Mouse (Mus musculus): ENCODE measurements around the gene Pltp. TPM values are rescaled to one million over a fixed set of nuclear protein-coding genes. Genes with fewer than 3 reads are reported as not detected.

The Pltp gene
- polyA plus RNA-seq, 1 experiment from 2014 or later = 286 TPM

- H3K36me3 ChIP-seq (ENCODE audit: insufficient read depth, low read length) = peaks cover 15% of the 10 kb centered on the region
- WGBS = 41% methylated on average over 8 of the region's 8 CpGs
- TF ChIP-seq CTCF (IDR thresholded peaks at IDR 0.05) (no peak; the same call in 1 of the 2 replicates), EP300 (IDR thresholded peaks at IDR 0.05) (no peak)
- H3K4me2 ChIP-seq (replicated peaks; ENCODE audit: low read depth, low read length) = peak overlapping the region; percentile 83
- no peaks in the 10 kb centered on the region for H3K27me3 ChIP-seq (replicated peaks; ENCODE audit: insufficient read depth, low read length)
- H3K9ac ChIP-seq (replicated peaks; ENCODE audit: low read depth) = 0 out of 2 replicates have a peak overlapping the region, but pooled peaks have one; percentile 51
- no peak overlapping the region for H3K27ac ChIP-seq (ENCODE audit: low read length)
- H3K9me3 ChIP-seq (ENCODE audit: low read length) = no peaks in the 10 kb centered on the region
- ATAC-seq (0 out of 2 replicates have a peak, but pooled peaks have one; percentile 8), DNase-seq (ENCODE audit: low spot score) (no peak)
- H3K4me3 ChIP-seq (ENCODE audit: low read depth, low read length) = peak overlapping the region; percentile 55
- peaks cover 12% of the 10 kb centered on the region for H3K4me1 ChIP-seq (ENCODE audit: insufficient read depth, low read depth, low read length)
Observed at GRCm38 (mm10) chr2:164834531-164834930, 23.0 kb downstream of the Pltp start.

DNA sequence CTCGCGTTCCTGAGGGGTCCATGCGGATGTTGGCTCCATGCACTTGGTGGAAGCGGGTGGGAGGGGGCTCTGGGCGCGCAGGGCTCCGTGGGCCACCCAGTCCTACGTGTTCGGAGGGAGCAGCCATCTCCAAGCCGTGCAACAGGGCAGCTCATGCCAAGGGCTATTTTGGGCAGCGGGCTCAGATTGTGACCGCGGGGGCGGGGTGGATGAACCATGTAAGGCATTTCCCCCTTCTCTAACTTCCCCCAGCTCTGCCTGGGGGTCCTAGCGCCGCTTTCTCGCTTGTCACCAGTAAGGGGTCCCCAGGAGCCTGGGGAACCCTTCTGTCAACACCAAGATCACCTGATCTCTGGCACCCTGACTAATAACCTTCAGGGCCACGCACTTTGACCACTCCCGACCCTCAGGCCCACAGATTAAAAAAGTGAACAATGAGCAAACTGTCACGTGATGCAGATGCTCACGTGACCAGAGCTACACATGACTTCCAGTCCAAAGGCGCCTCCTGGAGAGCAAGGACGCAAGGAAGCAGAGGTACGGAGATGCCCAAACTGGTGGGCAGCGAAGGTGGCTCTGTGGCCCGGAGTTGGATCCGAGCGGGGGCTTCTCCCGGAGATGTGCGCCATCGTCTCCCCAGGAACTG lies 24.1 kb downstream of the Pltp start, which contains the start of gene Neurl2:
Gene Neurl2 (minus strand): TSS at position 143 of the 646 bp plus-strand sequence.
- Histone ChIP-seq H3K4me3 (ENCODE audit: low read depth, low read length) (peak within 1 kb of the TSS; percentile 55), H3K27me3 (replicated peaks; ENCODE audit: insufficient read depth, low read length) (no peaks in the 10 kb centered on the region), H3K4me2 (replicated peaks; ENCODE audit: low read depth, low read length) (peak within 1 kb of the TSS; percentile 83), H3K36me3 (ENCODE audit: insufficient read depth, low read length) (peaks cover 6% of the 10 kb centered on the region; the same call in 1 of the 2 replicates), H3K4me1 (ENCODE audit: insufficient read depth, low read depth, low read length) (peaks cover 12% of the 10 kb centered on the region), H3K9ac (replicated peaks; ENCODE audit: low read depth) (peak within 1 kb of the TSS; percentile 51), H3K9me3 (ENCODE audit: low read length) (no peaks in the 10 kb centered on the region), H3K27ac (ENCODE audit: low read length) (peak within 1 kb of the TSS; percentile 89)
- peak; percentile 94 for DNase-seq (ENCODE audit: low spot score)
- TF ChIP-seq EP300 (IDR thresholded peaks at IDR 0.05) = peak; percentile 60
- peak; percentile 53 for TF ChIP-seq CTCF (IDR thresholded peaks at IDR 0.05)
- ATAC-seq = peak; percentile 79
- WGBS = under 1% methylated on average over 31 of the region's 31 CpGs

DNA sequence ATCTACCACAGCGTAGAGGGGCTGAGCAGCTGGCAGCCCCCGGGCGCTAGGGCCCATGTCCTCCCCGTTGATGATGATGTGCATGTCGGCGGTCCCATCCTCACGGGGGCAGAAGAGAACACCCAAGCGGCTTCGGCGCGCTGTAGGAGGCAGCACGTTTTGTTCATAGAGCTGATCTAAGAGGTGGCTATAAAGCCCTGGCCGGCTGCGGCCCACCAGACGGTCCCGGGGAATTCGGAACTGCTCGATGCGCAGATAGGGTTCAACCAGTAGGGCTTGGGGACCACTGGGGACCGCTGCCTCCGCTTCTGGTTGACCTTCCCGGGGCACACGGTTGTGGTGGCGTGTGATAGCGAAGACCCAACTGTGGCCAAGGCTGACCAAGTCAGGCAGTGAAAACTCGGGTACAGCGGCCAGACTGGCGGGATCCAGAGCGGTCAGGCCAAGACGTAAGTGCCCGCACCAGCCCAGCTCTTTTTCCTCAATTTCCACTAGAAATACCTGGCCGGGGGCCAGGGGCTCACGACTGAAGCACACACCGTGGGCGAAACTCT lies 24.7 kb downstream of the Pltp start, which contains the start of gene Ctsa:
Gene Ctsa (plus strand): TSS at position 126 of the 554 bp plus-strand sequence.
- DNase-seq (ENCODE audit: low spot score) = peak; percentile 82
- peak within 1 kb of the TSS; percentile 55 for H3K4me3 ChIP-seq (ENCODE audit: low read depth, low read length)

GRCm38 (mm10) chr2:164832032-164832747 lies 25.3 kb downstream of the Pltp start:
- Histone ChIP-seq H3K4me1 (ENCODE audit: insufficient read depth, low read depth, low read length) (peaks cover 12% of the 10 kb centered on the region), H3K36me3 (ENCODE audit: insufficient read depth, low read length) (no peaks in the 10 kb centered on the region; the same call in 1 of the 2 replicates), H3K9me3 (ENCODE audit: low read length) (no peaks in the 10 kb centered on the region), H3K9ac (replicated peaks; ENCODE audit: low read depth) (peak overlapping the region; percentile 51; the same call in 1 of the 2 replicates), H3K4me2 (replicated peaks; ENCODE audit: low read depth, low read length) (peak overlapping the region; percentile 83), H3K27ac (ENCODE audit: low read length) (no peak overlapping the region), H3K4me3 (ENCODE audit: low read depth, low read length) (peak overlapping the region; percentile 55), H3K27me3 (replicated peaks; ENCODE audit: insufficient read depth, low read length) (no peaks in the 10 kb centered on the region)
- no peak for DNase-seq (ENCODE audit: low spot score)
- WGBS = 62% methylated on average over 16 of the region's 16 CpGs
- TF ChIP-seq CTCF (IDR thresholded peaks at IDR 0.05) (no peak), EP300 (IDR thresholded peaks at IDR 0.05) (no peak)
- no peak for ATAC-seq

More for the DNA sequence above, 24.7 kb downstream of the Pltp start, which contains the start of gene Ctsa:
- TF ChIP-seq CTCF (IDR thresholded peaks at IDR 0.05) (peak; percentile 83), EP300 (IDR thresholded peaks at IDR 0.05) (no peak)
- peak; percentile 76 for ATAC-seq
- Histone ChIP-seq H3K9me3 (ENCODE audit: low read length) (no peaks in the 10 kb centered on the region), H3K27me3 (replicated peaks; ENCODE audit: insufficient read depth, low read length) (no peaks in the 10 kb centered on the region), H3K36me3 (ENCODE audit: insufficient read depth, low read length) (peaks cover under 1% of the 10 kb centered on the region; the same call in 1 of the 2 replicates), H3K4me1 (ENCODE audit: insufficient read depth, low read depth, low read length) (peaks cover 12% of the 10 kb centered on the region), H3K27ac (ENCODE audit: low read length) (peak within 1 kb of the TSS; percentile 89), H3K9ac (replicated peaks; ENCODE audit: low read depth) (peak within 1 kb of the TSS; percentile 51), H3K4me2 (replicated peaks; ENCODE audit: low read depth, low read length) (peak within 1 kb of the TSS; percentile 83)
- WGBS = under 1% methylated on average over 35 of the region's 35 CpGs

GRCm38 (mm10) chr2:164831029-164831428 lies 26.5 kb downstream of the Pltp start:
- Histone ChIP-seq H3K4me1 (ENCODE audit: insufficient read depth, low read depth, low read length) (peaks cover 12% of the 10 kb centered on the region), H3K9ac (replicated peaks; ENCODE audit: low read depth) (no peak overlapping the region), H3K4me2 (replicated peaks; ENCODE audit: low read depth, low read length) (no peak overlapping the region), H3K27me3 (replicated peaks; ENCODE audit: insufficient read depth, low read length) (no peaks in the 10 kb centered on the region), H3K4me3 (ENCODE audit: low read depth, low read length) (no peak overlapping the region), H3K27ac (ENCODE audit: low read length) (no peak overlapping the region), H3K36me3 (ENCODE audit: insufficient read depth, low read length) (peaks cover 4% of the 10 kb centered on the region; the same call in 1 of the 2 replicates), H3K9me3 (ENCODE audit: low read length) (no peaks in the 10 kb centered on the region)
- ATAC-seq = no peak
- no peak for TF ChIP-seq CTCF (IDR thresholded peaks at IDR 0.05)
- TF ChIP-seq EP300 (IDR thresholded peaks at IDR 0.05) = no peak
- WGBS = 84% methylated on average over 10 of the region's 10 CpGs
- DNase-seq (ENCODE audit: low spot score) = no peak

DNA sequence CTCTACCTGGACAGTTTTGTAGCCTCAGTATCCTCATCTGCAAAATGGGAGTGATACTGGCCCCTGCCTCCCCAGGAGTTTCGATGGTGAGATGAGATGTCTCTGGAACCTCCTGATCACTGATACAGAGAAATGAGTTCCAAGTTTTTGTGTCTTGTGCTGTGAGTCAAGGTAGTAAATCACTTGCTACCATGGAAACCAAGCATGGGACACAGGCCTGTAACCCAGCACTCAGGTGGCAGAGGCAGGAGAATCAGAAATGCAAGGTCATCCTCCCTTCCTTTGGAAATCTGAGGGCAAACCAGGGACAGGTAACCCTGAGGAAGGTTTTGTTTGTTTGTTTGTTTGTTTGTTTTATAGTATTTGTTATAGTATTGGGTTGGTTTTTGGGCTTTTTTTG lies 28.4 kb downstream of the Pltp start:
- Histone ChIP-seq H3K4me3 (ENCODE audit: low read depth, low read length) (no peak overlapping the region), H3K9ac (replicated peaks; ENCODE audit: low read depth) (no peak overlapping the region), H3K27me3 (replicated peaks; ENCODE audit: insufficient read depth, low read length) (no peaks in the 10 kb centered on the region), H3K27ac (ENCODE audit: low read length) (no peak overlapping the region), H3K4me2 (replicated peaks; ENCODE audit: low read depth, low read length) (no peak overlapping the region), H3K9me3 (ENCODE audit: low read length) (no peaks in the 10 kb centered on the region), H3K36me3 (ENCODE audit: insufficient read depth, low read length) (peaks cover 12% of the 10 kb centered on the region), H3K4me1 (ENCODE audit: insufficient read depth, low read depth, low read length) (peaks cover 2% of the 10 kb centered on the region)
- WGBS = 96% methylated on average over 1 of the region's 1 CpGs
- DNase-seq (ENCODE audit: low spot score) (no peak), ATAC-seq (no peak)
- no peak for TF ChIP-seq EP300 (IDR thresholded peaks at IDR 0.05)
- no peak for TF ChIP-seq CTCF (IDR thresholded peaks at IDR 0.05)
